Mouse (Mus musculus): Measurements from ENCODE around the gene Cxcl13. TPM values are rescaled to one million over a fixed set of nuclear protein-coding genes. Genes with fewer than 3 reads are reported as not detected.

Cxcl13 gene
- polyA plus RNA-seq, 1 experiment from 2014 or later: not detected

- H3K4me2 ChIP-seq (ENCODE audit: low read depth, severe bottlenecking): no peak overlapping the region
Observed at GRCm38 (mm10) chr5:96003348-96003747, 46.6 kb downstream of the Cxcl13 start.

GRCm38 (mm10) chr5:96008274-96008842 is 51.6 kb downstream of the Cxcl13 start:
- ATAC-seq (ENCODE audit: insufficient number of reproducible peaks, low FRiP score, low TSS enrichment, low read depth): no peak
- H3K36me3 ChIP-seq (ENCODE audit: control insufficient read depth, insufficient read depth, low read length): no peaks in the 10 kb centered on the region
- H3K27ac ChIP-seq (replicated peaks; ENCODE audit: low read depth, low read length): no peak overlapping the region
- no peak overlapping the region for H3K4me2 ChIP-seq (ENCODE audit: low read depth, severe bottlenecking)
- no peaks in the 10 kb centered on the region for H3K9me3 ChIP-seq (ENCODE audit: control insufficient read depth, low read length)
- DNase-seq (ENCODE audit: low spot score): no peak
- H3K4me3 ChIP-seq (ENCODE audit: low read depth, low read length): no peak overlapping the region
- H3K9ac ChIP-seq (ENCODE audit: low read length): no peak overlapping the region
- no peaks in the 10 kb centered on the region for H3K27me3 ChIP-seq (ENCODE audit: control insufficient read depth, insufficient read depth, low read length)
- 77% methylated on average over 7 of the region's 7 CpGs for WGBS
- H3K4me1 ChIP-seq (ENCODE audit: control insufficient read depth, insufficient read depth, low read length): no peaks in the 10 kb centered on the region

More at GRCm38 (mm10) chr5:96003348-96003747, 46.6 kb downstream of the Cxcl13 start:
- Histone ChIP-seq H3K9me3 (ENCODE audit: control insufficient read depth, low read length) (no peaks in the 10 kb centered on the region), H3K9ac (ENCODE audit: low read length) (no peak overlapping the region), H3K4me3 (ENCODE audit: low read depth, low read length) (no peak overlapping the region), H3K36me3 (ENCODE audit: control insufficient read depth, insufficient read depth, low read length) (no peaks in the 10 kb centered on the region), H3K27me3 (ENCODE audit: control insufficient read depth, insufficient read depth, low read length) (no peaks in the 10 kb centered on the region), H3K4me1 (ENCODE audit: control insufficient read depth, insufficient read depth, low read length) (no peaks in the 10 kb centered on the region), H3K27ac (replicated peaks; ENCODE audit: low read depth, low read length) (no peak overlapping the region)
- no peak for ATAC-seq (ENCODE audit: insufficient number of reproducible peaks, low FRiP score, low TSS enrichment, low read depth)
- no peak for DNase-seq (ENCODE audit: low spot score)

GRCm38 (mm10) chr5:96009076-96009475 is 52.3 kb downstream of the Cxcl13 start:
- Histone ChIP-seq H3K4me1 (ENCODE audit: control insufficient read depth, insufficient read depth, low read length) (no peaks in the 10 kb centered on the region), H3K9me3 (ENCODE audit: control insufficient read depth, low read length) (no peaks in the 10 kb centered on the region), H3K9ac (ENCODE audit: low read length) (no peak overlapping the region), H3K4me2 (ENCODE audit: low read depth, severe bottlenecking) (no peak overlapping the region), H3K36me3 (ENCODE audit: control insufficient read depth, insufficient read depth, low read length) (no peaks in the 10 kb centered on the region), H3K27me3 (ENCODE audit: control insufficient read depth, insufficient read depth, low read length) (no peaks in the 10 kb centered on the region), H3K4me3 (ENCODE audit: low read depth, low read length) (no peak overlapping the region), H3K27ac (replicated peaks; ENCODE audit: low read depth, low read length) (no peak overlapping the region)
- WGBS: 82% methylated on average over 1 of the region's 1 CpGs
- ATAC-seq (ENCODE audit: insufficient number of reproducible peaks, low FRiP score, low TSS enrichment, low read depth) (no peak), DNase-seq (ENCODE audit: low spot score) (no peak)

Other genes with a start within 250 kb of the Cxcl13 start
- gene Gm7978, start 220.8 kb upstream of the Cxcl13 start, polyA plus RNA-seq (2014; fragmentation: Nextera tagmentation; extraction: Ambion mirVana): not detected in 2 replicates
- gene Gm7982, start 214.9 kb upstream of the Cxcl13 start, polyA plus RNA-seq (2014; fragmentation: Nextera tagmentation; extraction: Ambion mirVana): not detected in 2 replicates
- gene E330014E10Rik, start 181.0 kb upstream of the Cxcl13 start, polyA plus RNA-seq (2014; fragmentation: Nextera tagmentation; extraction: Ambion mirVana): not detected in 2 replicates
- gene Cnot6l, start 207.2 kb downstream of the Cxcl13 start, polyA plus RNA-seq (2014; fragmentation: Nextera tagmentation; extraction: Ambion mirVana): 12.6 and 15.2 TPM in 2 replicates

Data from limb, embryonic 11.5 days (tissue).